In the genomic region with DNA sequence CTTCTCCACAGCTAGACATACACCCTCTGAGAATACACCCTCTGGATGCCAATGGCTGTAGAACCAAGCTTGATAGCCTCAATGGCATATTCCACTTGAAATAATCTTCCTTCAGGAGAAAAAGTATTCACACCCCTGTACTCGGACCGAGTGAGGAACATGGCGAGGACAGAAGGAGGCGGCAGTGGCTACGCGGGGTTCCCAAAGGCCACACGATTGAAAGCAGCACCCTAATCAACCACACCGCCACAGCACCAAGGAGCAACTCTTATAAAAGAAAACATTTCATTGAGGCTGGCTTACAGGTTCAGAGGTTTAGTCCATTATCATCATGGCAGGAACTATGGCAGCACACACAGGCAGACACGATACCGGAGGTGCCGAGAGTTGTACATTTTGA, we compare ENCODE assay signal across 5 mouse cellular contexts. TPM values are rescaled to one million over a fixed set of nuclear protein-coding genes. Genes with fewer than 3 reads are reported as not detected.
A peak's percentile ranks its signal among the peaks of the same experiment; 100 is the strongest.
ATAC-seq lines count a peak whose summit lies in the region.
"Had no signal": no experiment of that assay in that cellular context is flagged by ENCODE, and none has a peak within 500 bp of the region (broad histone marks: within the 10 kb centered on the region; RNA-seq: fewer than 3 reads in every experiment).

No protein-coding gene starts in this region.

- ATAC-seq in common myeloid progenitor, adult 5-6 weeks (replicated peaks; ENCODE audit: low read depth, poor library complexity, severe bottlenecking), result peak; percentile 74
- peak; percentile 79 for ATAC-seq in erythroid progenitor cell, adult 5-6 weeks (replicated peaks; ENCODE audit: low FRiP score, poor library complexity, severe bottlenecking)
- peak; percentile 62; the same call in 1 of the 2 replicates for ATAC-seq in megakaryocyte, adult 5-6 weeks (ENCODE audit: poor library complexity, severe bottlenecking)
- 0 out of 2 replicates have a peak, but pooled peaks have one; percentile 77 for ATAC-seq in megakaryocyte-erythroid progenitor cell, adult 5-6 weeks (replicated peaks; ENCODE audit: low FRiP score, low TSS enrichment, poor library complexity, severe bottlenecking)

RNA-seq across cellular contexts. Expression of a gene that starts 11.5 kb away (rescaled TPM):
- total RNA-seq in common myeloid progenitor, adult 5-6 weeks (2017), result not detected in 2 replicates
- total RNA-seq in erythroid progenitor cell, adult 5-6 weeks (2015; ENCODE audit: low replicate concordance), result not detected in 2 replicates
- total RNA-seq in erythroid progenitor cell, adult 5-6 weeks (2017; ENCODE audit: low replicate concordance), result 0.64 and 3.6 TPM in 2 replicates
- not detected in 2 replicates for total RNA-seq in megakaryocyte, adult 5-6 weeks (2015)
- total RNA-seq in megakaryocyte, adult 5-6 weeks (2017), result not detected in 2 replicates
- total RNA-seq in megakaryocyte-erythroid progenitor cell, adult 5-6 weeks (2014; fragmentation: Nextera tagmentation), result not detected in 2 replicates
- not detected in 2 replicates for total RNA-seq in megakaryocyte-erythroid progenitor cell, adult 5-6 weeks (2017)
- total RNA-seq: MEL had no signal

RNA-seq across cellular contexts. Expression of a gene that starts 30.4 kb away (rescaled TPM):
- 0.29 TPM in 1 of 2 replicates, not detected in the other for total RNA-seq in common myeloid progenitor, adult 5-6 weeks (2017)
- total RNA-seq in erythroid progenitor cell, adult 5-6 weeks (2015; ENCODE audit: low replicate concordance), result not detected in 2 replicates
- total RNA-seq in erythroid progenitor cell, adult 5-6 weeks (2017; ENCODE audit: low replicate concordance), result 0.26 TPM in 1 of 2 replicates, not detected in the other
- 8.6 and 10.8 TPM in 2 replicates for total RNA-seq in megakaryocyte, adult 5-6 weeks (2015)
- 2.8 and 4.8 TPM in 2 replicates for total RNA-seq in megakaryocyte, adult 5-6 weeks (2017)
- 0.28 and 1.6 TPM in 2 replicates for total RNA-seq in megakaryocyte-erythroid progenitor cell, adult 5-6 weeks (2014; fragmentation: Nextera tagmentation)
- total RNA-seq in megakaryocyte-erythroid progenitor cell, adult 5-6 weeks (2017), result 0.15 and 0.28 TPM in 2 replicates
- total RNA-seq: MEL had no signal

RNA-seq across cellular contexts. Expression of a gene that starts 43.1 kb away (rescaled TPM):
- total RNA-seq in common myeloid progenitor, adult 5-6 weeks (2017), result not detected in 2 replicates
- not detected in 2 replicates for total RNA-seq in erythroid progenitor cell, adult 5-6 weeks (2015; ENCODE audit: low replicate concordance)
- not detected in 2 replicates for total RNA-seq in erythroid progenitor cell, adult 5-6 weeks (2017; ENCODE audit: low replicate concordance)
- total RNA-seq in megakaryocyte, adult 5-6 weeks (2015), result not detected in 2 replicates
- total RNA-seq in megakaryocyte, adult 5-6 weeks (2017), result not detected in 2 replicates
- not detected in 2 replicates for total RNA-seq in megakaryocyte-erythroid progenitor cell, adult 5-6 weeks (2014; fragmentation: Nextera tagmentation)
- not detected in 2 replicates for total RNA-seq in megakaryocyte-erythroid progenitor cell, adult 5-6 weeks (2017)
- total RNA-seq: MEL had no signal

Comparison
In these comparisons a context has a peak if more than half of its experiments do, and no peak if none do; other contexts are left out.
1. Peak in every context shown above with its lines: ATAC-seq.